Mouse (Mus musculus) c-Kit-negative CD71-positive TER-119-positive erythroid progenitor cells, embryonic 14.5 days (primary cell): ENCODE results near the gene Ube4b.
A peak's percentile ranks its signal among the peaks of the same experiment; 100 is the strongest.
"Not testable (repeated sequence)": the region's sequence is repeated elsewhere in the genome, so short reads cannot be mapped to it uniquely, and the experiment has no call there.

Experiments used
- DNase-seq: peaks from one replicate; pipeline ENCODE4 v3.0.0-alpha.2; 2013; ENCODE audit warnings: low read depth, low spot score

Ube4b gene

GRCm38 (mm10) chr4:149426325-149427199, at the start of gene Ube4b:
TSS of gene Ube4b (minus strand) at chr4:149426749.
- peak; percentile 87 for DNase-seq

- no peak for DNase-seq
These were observed 48.5 kb upstream of the Ube4b start for GRCm38 (mm10) chr4:149475096-149475495.

GRCm38 (mm10) chr4:149469557-149469956, 43.0 kb upstream of the Ube4b start:
- no peak for DNase-seq

GRCm38 (mm10) chr4:149463435-149463950, 36.9 kb upstream of the Ube4b start:
- no peak for DNase-seq

- no peak for DNase-seq
These were observed 35.9 kb upstream of the Ube4b start for GRCm38 (mm10) chr4:149462305-149462971.

- DNase-seq: no peak
These were observed 35.2 kb upstream of the Ube4b start for GRCm38 (mm10) chr4:149461579-149462304.

GRCm38 (mm10) chr4:149460475-149460874, 33.9 kb upstream of the Ube4b start:
- DNase-seq: not testable (repeated sequence)

GRCm38 (mm10) chr4:149459425-149459824, 32.9 kb upstream of the Ube4b start:
- DNase-seq: no peak

- DNase-seq: no peak
These were observed 32.0 kb upstream of the Ube4b start for GRCm38 (mm10) chr4:149458526-149458925.

GRCm38 (mm10) chr4:149457831-149458430, 31.4 kb upstream of the Ube4b start:
- no peak for DNase-seq

GRCm38 (mm10) chr4:149457163-149457562, 30.6 kb upstream of the Ube4b start:
- DNase-seq: not testable (repeated sequence)

- DNase-seq: no peak
These were observed 28.3 kb upstream of the Ube4b start, which contains the start of gene Rbp7 for GRCm38 (mm10) chr4:149454879-149455278. TSS of gene Rbp7 (minus strand) at chr4:149454978.

GRCm38 (mm10) chr4:149454263-149454662, 27.7 kb upstream of the Ube4b start:
- DNase-seq: no peak

- DNase-seq: no peak
These were observed 27.1 kb upstream of the Ube4b start for GRCm38 (mm10) chr4:149453656-149454055.

GRCm38 (mm10) chr4:149450636-149451035, 24.1 kb upstream of the Ube4b start:
- DNase-seq: no peak

GRCm38 (mm10) chr4:149446309-149446708, 19.8 kb upstream of the Ube4b start:
- no peak for DNase-seq

- DNase-seq: no peak
These were observed 19.3 kb upstream of the Ube4b start for GRCm38 (mm10) chr4:149445868-149446267.

GRCm38 (mm10) chr4:149444964-149445701, 18.6 kb upstream of the Ube4b start:
- DNase-seq: peak; percentile 50

GRCm38 (mm10) chr4:149444465-149444864, 17.9 kb upstream of the Ube4b start:
- DNase-seq: no peak

- DNase-seq: no peak
These were observed 15.9 kb upstream of the Ube4b start for GRCm38 (mm10) chr4:149442436-149442835.

GRCm38 (mm10) chr4:149440576-149440975, 14.0 kb upstream of the Ube4b start:
- DNase-seq: no peak
